Mouse (Mus musculus) spleen, adult 2 months (tissue): ENCODE measurements at regions not wholly inside any gene's neighbourhood (a gene's known extent, or its start where the extent isn't known, plus 50 kb on each side); places are given as distances from the start of the nearest gene placed in this dataset.

Experiments
- CTCF ChIP-seq: fragments of 200-500 bp; IDR thresholded peaks from 2 replicates; pipeline ENCODE4 v1.5.1; 2011; ENCODE audit warnings: mild to moderate bottlenecking, inconsistent platforms; ENCODE audit not compliant: insufficient read depth, insufficient read length, insufficient replicate concordance; ENCODE audit errors: extremely low read depth
- POLR2A ChIP-seq: fragments of 200-500 bp; IDR thresholded peaks from 2 replicates; pipeline ENCODE4 v1.6.1; 2011; ENCODE audit warnings: low read depth, low read length, inconsistent platforms

GRCm38 (mm10) chr4:131391924-131392297 is 446.2 kb downstream of the Ptpru start:
- no peak for TF ChIP-seq POLR2A
- TF ChIP-seq CTCF, result no peak
